Mouse (Mus musculus): ENCODE data around the gene Mrpl4. TPM values are rescaled to one million over a fixed set of nuclear protein-coding genes. Genes with fewer than 3 reads are reported as not detected.
A peak's percentile ranks its signal among the peaks of the same experiment; 100 is the strongest.

Mrpl4 gene
- polyA plus RNA-seq (2012; rRNA removed): 108 and 109 TPM in 2 replicates

- peak within 1 kb of the TSS; percentile 41; the same call in 1 of the 2 replicates for H3K27ac ChIP-seq (ENCODE audit: insufficient read depth, low read length)
- TF ChIP-seq CTCF (IDR thresholded peaks at IDR 0.05; ENCODE audit: extremely low read depth, insufficient read depth, low read length): no peak
- TF ChIP-seq POLR2A (IDR thresholded peaks at IDR 0.05; ENCODE audit: extremely low read depth, insufficient read depth, low read length): peak; percentile 89
- H3K4me1 ChIP-seq (ENCODE audit: control insufficient read depth, insufficient read depth, low read length): no peaks in the 10 kb centered on the region; the same call in 1 of the 2 replicates
- peak within 1 kb of the TSS; percentile 80 for H3K4me3 ChIP-seq (ENCODE audit: insufficient read depth, low read length)
Observed at GRCm38 (mm10) chr9:21002627-21003551, at the start of gene Mrpl4. Mrpl4 (plus strand) TSS chr9:21002738.

- TF ChIP-seq CTCF (IDR thresholded peaks at IDR 0.05; ENCODE audit: extremely low read depth, insufficient read depth, low read length) (no peak), POLR2A (IDR thresholded peaks at IDR 0.05; ENCODE audit: extremely low read depth, insufficient read depth, low read length) (no peak)
- no peaks in the 10 kb centered on the region for H3K4me1 ChIP-seq (ENCODE audit: control insufficient read depth, insufficient read depth, low read length)
- H3K4me3 ChIP-seq (ENCODE audit: insufficient read depth, low read length): no peak overlapping the region
- H3K27ac ChIP-seq (ENCODE audit: insufficient read depth, low read length): no peak overlapping the region
Observed at GRCm38 (mm10) chr9:20956989-20957388, 45.5 kb upstream of the Mrpl4 start.

- TF ChIP-seq CTCF (IDR thresholded peaks at IDR 0.05; ENCODE audit: extremely low read depth, insufficient read depth, low read length) (no peak), POLR2A (IDR thresholded peaks at IDR 0.05; ENCODE audit: extremely low read depth, insufficient read depth, low read length) (no peak)
- no peak within 1 kb of the TSS for H3K27ac ChIP-seq (ENCODE audit: insufficient read depth, low read length)
Observed at GRCm38 (mm10) chr9:20959430-20959938, 43.1 kb upstream of the Mrpl4 start, which contains the start of gene Dnmt1. Dnmt1 (minus strand) TSS chr9:20959888.

GRCm38 (mm10) chr9:20961557-20961956 is 41.0 kb upstream of the Mrpl4 start:
- Histone ChIP-seq H3K27ac (ENCODE audit: insufficient read depth, low read length) (no peak overlapping the region), H3K4me3 (ENCODE audit: insufficient read depth, low read length) (no peak overlapping the region), H3K4me1 (ENCODE audit: control insufficient read depth, insufficient read depth, low read length) (no peaks in the 10 kb centered on the region)
- no peak for TF ChIP-seq CTCF (IDR thresholded peaks at IDR 0.05; ENCODE audit: extremely low read depth, insufficient read depth, low read length)

More at GRCm38 (mm10) chr9:20959430-20959938, 43.1 kb upstream of the Mrpl4 start, which contains the start of gene Dnmt1:
- H3K4me3 ChIP-seq (ENCODE audit: insufficient read depth, low read length): no peak within 1 kb of the TSS
- no peaks in the 10 kb centered on the region for H3K4me1 ChIP-seq (ENCODE audit: control insufficient read depth, insufficient read depth, low read length)

- Histone ChIP-seq H3K4me1 (ENCODE audit: control insufficient read depth, insufficient read depth, low read length) (no peaks in the 10 kb centered on the region), H3K27ac (ENCODE audit: insufficient read depth, low read length) (no peak overlapping the region), H3K4me3 (ENCODE audit: insufficient read depth, low read length) (no peak overlapping the region)
- no peak for TF ChIP-seq POLR2A (IDR thresholded peaks at IDR 0.05; ENCODE audit: extremely low read depth, insufficient read depth, low read length)
- TF ChIP-seq CTCF (IDR thresholded peaks at IDR 0.05; ENCODE audit: extremely low read depth, insufficient read depth, low read length): no peak
Observed at GRCm38 (mm10) chr9:20965606-20966005, 36.9 kb upstream of the Mrpl4 start.

- TF ChIP-seq POLR2A (IDR thresholded peaks at IDR 0.05; ENCODE audit: extremely low read depth, insufficient read depth, low read length) (no peak), CTCF (IDR thresholded peaks at IDR 0.05; ENCODE audit: extremely low read depth, insufficient read depth, low read length) (no peak)
- Histone ChIP-seq H3K4me1 (ENCODE audit: control insufficient read depth, insufficient read depth, low read length) (no peaks in the 10 kb centered on the region), H3K4me3 (ENCODE audit: insufficient read depth, low read length) (no peak overlapping the region), H3K27ac (ENCODE audit: insufficient read depth, low read length) (no peak overlapping the region)
Observed at GRCm38 (mm10) chr9:20966008-20966407, 36.5 kb upstream of the Mrpl4 start.

- Histone ChIP-seq H3K4me3 (ENCODE audit: insufficient read depth, low read length) (no peak overlapping the region), H3K4me1 (ENCODE audit: control insufficient read depth, insufficient read depth, low read length) (no peaks in the 10 kb centered on the region), H3K27ac (ENCODE audit: insufficient read depth, low read length) (no peak overlapping the region)
- TF ChIP-seq POLR2A (IDR thresholded peaks at IDR 0.05; ENCODE audit: extremely low read depth, insufficient read depth, low read length) (no peak), CTCF (IDR thresholded peaks at IDR 0.05; ENCODE audit: extremely low read depth, insufficient read depth, low read length) (no peak)
Observed at GRCm38 (mm10) chr9:20966747-20967146, 35.8 kb upstream of the Mrpl4 start.

GRCm38 (mm10) chr9:20971751-20972140 is 30.8 kb upstream of the Mrpl4 start:
- H3K27ac ChIP-seq (ENCODE audit: insufficient read depth, low read length): no peak overlapping the region
- TF ChIP-seq CTCF (IDR thresholded peaks at IDR 0.05; ENCODE audit: extremely low read depth, insufficient read depth, low read length) (no peak), POLR2A (IDR thresholded peaks at IDR 0.05; ENCODE audit: extremely low read depth, insufficient read depth, low read length) (no peak)
- no peak overlapping the region for H3K4me3 ChIP-seq (ENCODE audit: insufficient read depth, low read length)
- no peaks in the 10 kb centered on the region for H3K4me1 ChIP-seq (ENCODE audit: control insufficient read depth, insufficient read depth, low read length)

- Histone ChIP-seq H3K4me3 (ENCODE audit: insufficient read depth, low read length) (no peak overlapping the region), H3K27ac (ENCODE audit: insufficient read depth, low read length) (peak overlapping the region; percentile 32), H3K4me1 (ENCODE audit: control insufficient read depth, insufficient read depth, low read length) (no peaks in the 10 kb centered on the region)
- TF ChIP-seq POLR2A (IDR thresholded peaks at IDR 0.05; ENCODE audit: extremely low read depth, insufficient read depth, low read length) (no peak), CTCF (IDR thresholded peaks at IDR 0.05; ENCODE audit: extremely low read depth, insufficient read depth, low read length) (no peak)
Observed at GRCm38 (mm10) chr9:20972141-20972992, 30.2 kb upstream of the Mrpl4 start.

All from cortical plate, adult 2 months (tissue).